Mouse (Mus musculus): ENCODE results near the gene Bcl9. TPM values are rescaled to one million over a fixed set of nuclear protein-coding genes. Genes with fewer than 3 reads are reported as not detected.

The Bcl9 gene
- polyA plus RNA-seq, 1 experiment from 2014 or later: 37.5 TPM

GRCm38 (mm10) chr3:97299885-97300284 is 2.2 kb upstream of the Bcl9 start:
- no peak for DNase-seq (ENCODE audit: low read depth, low spot score)
- no peaks in the 10 kb centered on the region for H3K27me3 ChIP-seq
- in situ Hi-C loops (cut with MboI; ENCODE audit: low pct_unique_long_range_greater_than_20kb): loop anchor here (5.0 kb wide), 1 partner anchor 83 kb away; no protein-coding TSS in a partner anchor
- ChIA-PET CTCF (interaction anchor here (1.4 to 2.9 kb wide), 4 partner anchors 9 to 40 kb away, joined by 4 to 22 read pairs (median 12); no protein-coding TSS in a partner anchor), POLR2A (no interaction called here)
- no peak for ATAC-seq
- no peak for TF ChIP-seq CTCF (IDR thresholded peaks at IDR 0.05)

- POLR2A ChIA-PET: interaction anchor here (0.6 to 2.3 kb wide), 9 partner anchors 7 to 572 kb away, joined by 3 to 10 read pairs (median 3); partner anchors contain the start of genes Polr3c and Rnf115
- CTCF ChIA-PET: interaction anchor here (0.6 to 2.9 kb wide), 10 partner anchors 10 to 98 kb away, joined by 3 to 22 read pairs (median 4); no protein-coding TSS in a partner anchor
- TF ChIP-seq CTCF (IDR thresholded peaks at IDR 0.05): no peak
- DNase-seq (ENCODE audit: low read depth, low spot score) (peak; percentile 83), ATAC-seq (peak; percentile 35)
- no peaks in the 10 kb centered on the region for H3K27me3 ChIP-seq
- in situ Hi-C loops (cut with MboI; ENCODE audit: low pct_unique_long_range_greater_than_20kb): loop anchor here (5.0 kb wide), 1 partner anchor 82 kb away; no protein-coding TSS in a partner anchor
Measured at GRCm38 (mm10) chr3:97298856-97299465, 1.2 kb upstream of the Bcl9 start.

GRCm38 (mm10) chr3:97296941-97297552 is 670 bp downstream of the Bcl9 start:
- no peak for DNase-seq (ENCODE audit: low read depth, low spot score)
- peak; percentile 23 for ATAC-seq
- TF ChIP-seq CTCF (IDR thresholded peaks at IDR 0.05): no peak
- CTCF ChIA-PET: interaction anchor here (0.6 to 2.9 kb wide), 3 partner anchors 12 to 343 kb away, joined by 3 to 22 read pairs (median 3); no protein-coding TSS in a partner anchor
- POLR2A ChIA-PET: interaction anchor here (1.9 to 2.3 kb wide), 4 partner anchors 12 to 70 kb away, joined by 4 to 8 read pairs (median 7); no protein-coding TSS in a partner anchor
- H3K27me3 ChIP-seq: no peaks in the 10 kb centered on the region
- in situ Hi-C loops (cut with MboI; ENCODE audit: low pct_unique_long_range_greater_than_20kb): loop anchor here (5.0 kb wide), 1 partner anchor 80 kb away; no protein-coding TSS in a partner anchor

GRCm38 (mm10) chr3:97294334-97294733 is 3.4 kb downstream of the Bcl9 start:
- ChIA-PET POLR2A (no interaction called here), CTCF (no interaction called here)
- H3K27me3 ChIP-seq: no peaks in the 10 kb centered on the region
- DNase-seq (ENCODE audit: low read depth, low spot score) (no peak), ATAC-seq (no peak)
- TF ChIP-seq CTCF (IDR thresholded peaks at IDR 0.05): no peak
- in situ Hi-C loops (cut with MboI; ENCODE audit: low pct_unique_long_range_greater_than_20kb): no loop called here

GRCm38 (mm10) chr3:97284878-97285277 is 12.8 kb downstream of the Bcl9 start:
- no peak for ATAC-seq

DNA sequence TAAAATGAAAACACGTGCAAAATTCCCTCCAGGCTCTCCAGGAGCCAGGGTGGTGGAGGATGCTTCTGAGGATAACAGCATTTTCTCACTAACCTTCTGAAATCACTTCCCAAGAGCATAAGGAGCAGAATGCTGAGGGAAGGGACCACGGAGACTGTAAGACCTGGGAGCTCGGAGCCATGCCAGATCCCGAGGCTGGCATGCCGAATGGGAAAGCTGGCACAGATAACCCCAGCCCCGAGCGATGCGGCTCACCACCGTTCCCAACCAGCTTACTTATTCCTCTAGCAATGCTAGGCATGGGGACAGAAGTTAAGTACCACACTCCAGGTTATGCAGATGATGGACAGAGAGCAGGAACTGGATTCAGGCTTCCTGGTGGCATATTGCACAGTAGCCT is 13.7 kb downstream of the Bcl9 start:
- POLR2A ChIA-PET: no interaction called here
- CTCF ChIA-PET: interaction anchor here (0.7 to 0.8 kb wide), 2 partner anchors 47 to 110 kb away, joined by 3 read pairs; no protein-coding TSS in a partner anchor
- DNase-seq (ENCODE audit: low read depth, low spot score) (no peak), ATAC-seq (no peak)
- H3K27me3 ChIP-seq: no peaks in the 10 kb centered on the region
- in situ Hi-C loops (cut with MboI; ENCODE audit: low pct_unique_long_range_greater_than_20kb): no loop called here
- TF ChIP-seq CTCF (IDR thresholded peaks at IDR 0.05): no peak

More at GRCm38 (mm10) chr3:97284878-97285277, 12.8 kb downstream of the Bcl9 start:
- ChIA-PET CTCF (no interaction called here), POLR2A (no interaction called here)
- no peak for TF ChIP-seq CTCF (IDR thresholded peaks at IDR 0.05)
- H3K27me3 ChIP-seq: no peaks in the 10 kb centered on the region
- no peak for DNase-seq (ENCODE audit: low read depth, low spot score)
- in situ Hi-C loops (cut with MboI; ENCODE audit: low pct_unique_long_range_greater_than_20kb): no loop called here

- TF ChIP-seq CTCF (IDR thresholded peaks at IDR 0.05): no peak
- no peak for DNase-seq (ENCODE audit: low read depth, low spot score)
- POLR2A ChIA-PET: no interaction called here
- no peaks in the 10 kb centered on the region for H3K27me3 ChIP-seq
- CTCF ChIA-PET: interaction anchor here (1.7 kb wide), 1 partner anchor 12 kb away, joined by 4 read pairs; no protein-coding TSS in a partner anchor
- in situ Hi-C loops (cut with MboI; ENCODE audit: low pct_unique_long_range_greater_than_20kb): no loop called here
- no peak for ATAC-seq
Measured at GRCm38 (mm10) chr3:97281426-97281825, 16.3 kb downstream of the Bcl9 start.

DNA sequence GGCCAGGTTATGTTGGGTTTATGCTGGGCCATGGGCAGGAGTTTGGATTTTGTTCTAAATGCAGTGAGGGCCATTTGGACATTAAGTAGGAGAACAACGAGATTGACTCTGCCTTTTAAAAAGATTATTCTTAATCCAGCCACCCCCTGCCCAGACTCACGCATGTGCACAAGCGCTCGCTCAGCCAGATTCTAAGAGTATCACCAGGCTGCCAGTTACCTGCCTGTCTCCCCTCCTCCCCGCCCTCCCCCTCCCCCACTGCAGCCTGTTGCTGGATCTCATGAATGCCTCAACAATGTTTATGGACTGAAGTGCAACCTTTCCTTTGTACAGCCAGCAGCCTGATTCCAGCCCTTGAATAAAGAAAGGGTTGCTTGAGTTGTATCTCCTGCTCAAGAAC is 22.0 kb downstream of the Bcl9 start:
- in situ Hi-C loops (cut with MboI; ENCODE audit: low pct_unique_long_range_greater_than_20kb): no loop called here
- no peaks in the 10 kb centered on the region for H3K27me3 ChIP-seq
- no peak for TF ChIP-seq CTCF (IDR thresholded peaks at IDR 0.05)
- CTCF ChIA-PET: interaction anchor here (0.9 kb wide), 1 partner anchor 42 kb away, joined by 3 read pairs; no protein-coding TSS in a partner anchor
- DNase-seq (ENCODE audit: low read depth, low spot score) (no peak), ATAC-seq (no peak)
- POLR2A ChIA-PET: no interaction called here

DNA sequence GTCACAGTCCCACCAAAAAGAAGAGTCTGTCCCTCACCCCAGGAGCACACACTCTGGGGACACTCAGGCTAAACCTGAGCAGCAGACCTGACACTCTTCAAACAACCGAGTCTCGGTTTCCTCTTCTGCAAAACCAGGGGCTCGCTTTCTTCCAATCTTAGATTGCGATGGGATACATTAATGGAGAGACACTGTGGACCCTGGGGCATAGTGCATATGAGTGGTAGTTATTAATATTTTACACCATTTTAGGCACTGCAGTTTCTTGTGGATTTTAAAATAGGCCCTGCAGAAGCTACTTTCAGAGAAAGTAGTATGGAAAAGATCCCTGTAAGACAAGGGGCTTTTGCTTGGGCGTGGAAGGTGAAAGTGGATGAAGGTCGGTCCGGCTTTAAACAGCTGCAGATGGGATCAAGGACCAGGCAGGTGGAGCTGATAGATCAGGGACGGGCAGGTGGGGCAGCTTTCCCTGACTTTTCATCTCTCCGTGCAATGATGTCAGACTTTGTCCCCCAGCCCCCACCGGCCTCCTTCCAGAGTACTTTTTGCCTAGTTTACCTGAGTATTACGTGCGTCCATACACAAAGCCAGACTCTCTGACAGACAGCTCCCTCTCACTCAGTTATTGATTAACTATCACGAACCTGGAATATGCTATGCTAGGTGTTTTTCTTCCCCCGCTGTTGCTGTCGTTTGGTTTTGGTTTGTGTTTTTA is 23.0 kb downstream of the Bcl9 start:
- ATAC-seq (no peak), DNase-seq (ENCODE audit: low read depth, low spot score) (no peak)
- no peaks in the 10 kb centered on the region for H3K27me3 ChIP-seq
- in situ Hi-C loops (cut with MboI; ENCODE audit: low pct_unique_long_range_greater_than_20kb): no loop called here
- ChIA-PET POLR2A (no interaction called here), CTCF (no interaction called here)
- TF ChIP-seq CTCF (IDR thresholded peaks at IDR 0.05): no peak

DNA sequence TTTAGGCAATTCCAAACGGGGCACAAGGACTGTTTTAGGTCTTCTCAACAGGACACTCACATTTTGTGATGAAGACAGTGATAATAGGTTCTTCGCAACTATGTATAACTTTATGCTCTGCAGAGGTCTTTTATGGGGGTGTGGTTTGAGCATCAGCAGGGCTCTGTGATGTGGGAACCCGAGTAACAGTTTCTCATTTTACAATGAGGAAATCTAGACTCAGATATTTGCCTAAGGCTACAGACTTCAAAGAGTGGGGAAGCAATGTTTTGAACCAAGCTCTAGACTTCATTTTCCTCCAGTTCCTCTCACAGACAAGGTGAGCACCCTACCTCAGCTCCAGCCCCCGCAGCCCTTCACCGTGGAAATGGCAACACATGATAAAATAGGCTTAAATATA is 23.8 kb downstream of the Bcl9 start:
- TF ChIP-seq CTCF (IDR thresholded peaks at IDR 0.05): no peak
- in situ Hi-C loops (cut with MboI; ENCODE audit: low pct_unique_long_range_greater_than_20kb): no loop called here
- ChIA-PET CTCF (no interaction called here), POLR2A (no interaction called here)
- ATAC-seq (no peak), DNase-seq (ENCODE audit: low read depth, low spot score) (no peak)
- no peaks in the 10 kb centered on the region for H3K27me3 ChIP-seq
